Mouse (Mus musculus): ENCODE measurements around the gene Rab35.

Gene Rab35

GRCm38 (mm10) chr5:115650885-115651284 lies 19.2 kb downstream of the Rab35 start:
- DNase-seq, result no peak

GRCm38 (mm10) chr5:115651821-115652220 lies 20.1 kb downstream of the Rab35 start:
- DNase-seq, result no peak

- DNase-seq, result peak; percentile 99
Observed at GRCm38 (mm10) chr5:115652681-115653575, 21.2 kb downstream of the Rab35 start.

GRCm38 (mm10) chr5:115653776-115654175 lies 22.1 kb downstream of the Rab35 start:
- DNase-seq, result no peak

GRCm38 (mm10) chr5:115656677-115657076 lies 25.0 kb downstream of the Rab35 start:
- DNase-seq, result no peak

DNA sequence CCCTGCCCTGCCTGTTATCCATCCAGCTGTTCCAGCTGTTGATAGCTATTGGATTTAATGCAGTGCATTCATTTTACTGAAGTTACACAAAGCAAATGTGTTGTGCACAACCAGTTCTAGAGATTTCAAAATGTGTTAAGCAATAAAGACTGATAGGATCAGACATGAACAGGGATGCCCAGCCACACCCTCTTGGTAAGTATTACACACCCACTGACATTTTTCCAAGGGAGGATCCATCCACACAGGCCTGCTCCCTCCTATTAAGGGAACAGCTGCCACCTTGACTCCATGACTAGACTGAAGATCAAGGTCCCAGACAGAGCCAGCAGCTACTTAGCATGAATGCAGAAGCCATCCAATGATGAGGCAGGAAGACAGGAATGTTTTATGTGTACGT lies 25.5 kb downstream of the Rab35 start:
- no peak for DNase-seq

DNA sequence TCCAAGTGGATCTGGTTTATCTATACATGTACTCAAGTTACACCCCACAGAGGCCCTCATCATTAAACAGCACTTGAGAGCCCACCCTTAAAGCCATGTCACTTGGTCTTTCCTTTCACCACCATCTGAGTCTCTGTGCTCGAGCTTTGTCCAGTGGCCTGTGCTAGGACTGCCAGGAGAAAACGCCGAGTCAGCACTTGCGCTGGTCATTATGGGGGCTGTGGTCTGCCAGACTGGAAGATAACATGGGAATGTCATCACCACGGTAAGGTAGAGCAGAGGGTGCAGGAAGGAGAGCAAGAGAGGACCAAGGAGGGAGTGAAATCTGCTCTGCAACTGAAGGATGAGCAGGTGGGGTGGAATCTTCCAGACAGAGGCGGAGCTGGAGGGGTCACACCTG lies 26.6 kb downstream of the Rab35 start:
- DNase-seq, result no peak

DNA sequence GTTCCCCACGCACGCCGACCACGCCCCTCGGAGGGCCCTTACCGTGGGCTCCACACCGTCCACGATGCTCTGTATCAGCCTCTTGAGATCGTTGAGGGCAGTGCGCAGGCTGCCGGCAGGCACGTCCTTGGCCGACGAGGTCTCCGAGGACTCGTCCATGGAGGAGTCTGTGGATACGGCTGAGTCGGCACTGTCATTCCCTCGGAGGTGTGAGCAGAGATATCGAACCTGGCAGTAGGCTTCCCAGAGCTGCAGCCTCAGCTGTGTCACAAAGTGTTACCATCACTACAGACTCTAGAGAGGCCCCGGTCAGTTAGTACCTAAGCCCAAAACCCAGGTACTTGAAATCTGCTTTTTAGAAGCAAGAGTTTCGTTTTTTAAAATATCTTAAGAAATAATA lies 30.9 kb downstream of the Rab35 start:
- DNase-seq, result no peak

DNA sequence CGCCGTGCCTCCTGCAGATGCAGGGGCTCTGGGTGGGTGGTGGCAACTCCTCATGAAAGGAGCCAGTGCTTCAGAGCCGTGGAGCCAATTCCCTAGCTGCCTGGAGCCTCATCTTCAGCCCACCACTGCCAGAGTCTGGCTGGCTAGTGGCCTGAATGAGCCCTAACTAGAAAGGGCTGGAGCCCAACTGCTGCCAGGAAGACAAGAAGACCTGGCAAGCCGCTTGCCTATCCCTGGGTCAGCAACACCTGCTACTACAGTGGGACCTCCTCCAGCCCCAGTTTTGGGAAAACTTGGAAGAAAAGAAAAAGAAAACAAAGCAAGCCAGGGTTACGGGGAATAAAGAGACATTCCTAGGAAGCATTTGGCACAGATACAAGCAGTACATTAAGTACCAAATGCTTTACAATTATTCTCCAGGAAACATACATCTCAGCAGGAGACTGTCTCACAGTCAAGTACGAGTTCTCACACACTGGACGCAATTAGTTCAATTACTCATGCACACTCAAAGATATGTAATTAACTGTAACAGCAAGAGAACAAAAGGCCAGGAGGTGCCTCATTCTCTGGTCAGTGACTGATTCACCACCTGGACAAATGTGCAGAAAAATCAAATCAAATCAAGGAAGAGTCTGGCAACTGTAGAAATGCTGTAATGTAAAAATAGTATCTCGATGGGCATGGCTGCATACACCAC lies 34.8 kb downstream of the Rab35 start:
- DNase-seq, result no peak

DNA sequence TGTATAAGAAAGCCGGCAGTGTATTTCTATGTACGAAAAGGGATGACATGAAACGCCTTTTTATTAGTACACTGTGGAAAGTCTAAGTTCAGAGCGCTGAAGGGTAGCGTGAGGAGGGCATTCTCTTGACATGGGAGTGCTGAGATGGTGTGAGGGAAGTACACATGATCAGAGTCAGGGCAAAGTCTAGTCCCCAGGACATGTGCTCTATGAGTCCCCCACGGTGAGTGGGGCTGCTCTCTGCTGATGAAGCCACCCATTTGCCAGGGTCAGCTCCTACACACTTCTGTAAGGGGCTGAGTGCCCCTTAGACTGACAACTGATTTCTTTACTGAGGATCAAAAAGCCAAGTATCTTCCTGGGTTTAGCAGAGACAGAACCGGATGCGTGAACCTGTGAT lies 35.5 kb downstream of the Rab35 start:
- peak; percentile 58 for DNase-seq

GRCm38 (mm10) chr5:115667894-115668293 lies 36.2 kb downstream of the Rab35 start:
- DNase-seq, result no peak

DNA sequence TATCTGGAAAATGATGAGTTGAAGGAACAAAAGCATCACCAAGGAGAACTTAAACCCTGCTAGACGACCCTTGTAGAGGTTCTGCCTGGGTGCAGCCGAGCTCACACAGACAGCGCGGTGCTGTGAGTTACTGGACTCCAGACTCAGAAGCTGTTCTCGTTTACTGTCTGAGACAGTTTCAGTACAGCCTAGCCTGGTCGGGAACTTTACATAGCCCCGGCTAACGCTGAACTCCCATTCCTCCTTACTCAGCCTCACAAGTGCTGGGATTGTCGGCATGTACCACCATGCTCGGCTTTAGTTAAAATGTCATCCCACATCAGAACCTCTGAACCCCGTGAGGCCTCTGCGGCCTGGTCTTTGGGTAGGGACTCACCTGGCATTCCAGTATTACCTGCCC lies 37.3 kb downstream of the Rab35 start:
- DNase-seq, result no peak

DNA sequence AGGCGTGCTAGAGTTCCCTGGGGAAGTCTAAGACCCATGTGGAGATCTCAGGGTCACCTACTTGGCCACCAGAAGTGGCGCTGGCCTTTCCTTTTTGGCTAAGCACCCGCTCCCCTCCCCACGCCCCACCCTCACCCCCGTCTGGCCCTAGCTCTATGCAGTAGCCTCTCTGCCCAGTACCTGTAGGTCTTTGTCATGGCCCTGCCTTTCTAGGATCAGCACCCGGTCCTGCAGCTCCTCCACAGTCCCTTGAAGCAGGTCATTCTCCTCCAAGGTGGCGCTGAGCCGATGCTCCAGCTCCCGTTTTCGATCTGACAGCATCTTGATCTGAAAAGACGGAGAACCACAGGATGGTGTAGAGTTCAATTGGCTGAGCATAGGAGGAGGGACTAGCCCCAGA lies 38.3 kb downstream of the Rab35 start:
- no peak for DNase-seq

DNA sequence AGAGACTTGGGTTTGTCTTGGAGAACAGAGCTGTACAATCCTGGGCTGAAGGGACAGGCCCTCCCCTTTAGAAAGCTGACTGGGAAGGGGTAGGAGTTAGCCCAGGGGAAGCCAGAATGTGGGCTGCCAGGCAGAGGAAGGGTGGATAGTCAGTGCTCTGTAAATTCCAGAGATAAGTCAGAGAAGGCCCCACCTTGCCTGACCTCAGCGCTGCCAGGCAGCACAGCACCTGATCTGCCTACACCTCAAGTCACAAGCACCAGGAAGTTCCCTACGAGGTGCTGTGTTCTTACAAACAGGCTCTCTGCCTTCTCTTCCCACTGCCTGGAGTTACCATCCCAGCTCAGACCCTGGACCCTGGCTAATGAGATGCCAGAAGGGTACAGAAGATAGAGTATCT lies 38.7 kb downstream of the Rab35 start:
- no peak for DNase-seq

DNA sequence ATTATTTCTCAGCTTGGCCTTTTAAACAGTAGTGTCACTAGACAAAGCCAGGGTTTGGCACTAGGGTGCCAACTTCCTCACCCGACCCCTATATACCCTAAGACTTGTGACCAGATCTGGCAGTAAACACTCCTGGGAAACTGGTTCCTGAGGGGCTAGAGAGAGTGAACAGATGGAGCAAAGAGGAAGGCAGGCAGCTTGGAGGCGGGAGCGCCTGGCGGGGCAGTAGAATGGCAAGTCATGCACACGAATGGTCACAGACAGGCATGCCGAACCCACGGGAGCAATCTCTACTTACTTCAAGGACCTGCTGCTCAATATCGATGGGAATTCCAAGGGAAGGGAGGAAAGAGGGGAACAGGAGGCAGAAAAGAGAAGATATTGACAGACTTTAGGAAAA lies 40.1 kb downstream of the Rab35 start:
- no peak for DNase-seq

DNA sequence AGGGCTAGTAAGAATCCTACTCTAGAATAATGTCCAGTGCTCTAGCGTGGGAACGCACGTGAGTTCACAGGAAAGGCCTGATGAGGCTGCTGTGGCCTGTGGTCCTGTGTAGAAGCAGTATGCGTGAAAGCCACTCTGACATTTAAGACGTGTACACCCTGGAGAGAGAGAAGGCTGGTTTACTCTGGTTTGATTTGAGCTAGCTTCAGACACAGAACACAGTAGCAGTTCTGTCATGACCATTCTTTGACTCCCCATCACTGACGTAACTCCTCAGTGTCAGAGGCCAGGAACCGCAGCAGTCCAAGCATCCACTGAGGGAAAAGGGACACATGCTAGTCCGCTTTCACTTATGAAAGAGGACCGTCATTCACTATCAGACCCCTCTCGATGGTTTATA lies 53.4 kb downstream of the Rab35 start:
- DNase-seq, result no peak

- DNase-seq, result no peak
Observed at GRCm38 (mm10) chr5:115686716-115687115, 55.0 kb downstream of the Rab35 start.

- DNase-seq, result no peak
Observed at GRCm38 (mm10) chr5:115693271-115693670, 61.6 kb downstream of the Rab35 start.

DNA sequence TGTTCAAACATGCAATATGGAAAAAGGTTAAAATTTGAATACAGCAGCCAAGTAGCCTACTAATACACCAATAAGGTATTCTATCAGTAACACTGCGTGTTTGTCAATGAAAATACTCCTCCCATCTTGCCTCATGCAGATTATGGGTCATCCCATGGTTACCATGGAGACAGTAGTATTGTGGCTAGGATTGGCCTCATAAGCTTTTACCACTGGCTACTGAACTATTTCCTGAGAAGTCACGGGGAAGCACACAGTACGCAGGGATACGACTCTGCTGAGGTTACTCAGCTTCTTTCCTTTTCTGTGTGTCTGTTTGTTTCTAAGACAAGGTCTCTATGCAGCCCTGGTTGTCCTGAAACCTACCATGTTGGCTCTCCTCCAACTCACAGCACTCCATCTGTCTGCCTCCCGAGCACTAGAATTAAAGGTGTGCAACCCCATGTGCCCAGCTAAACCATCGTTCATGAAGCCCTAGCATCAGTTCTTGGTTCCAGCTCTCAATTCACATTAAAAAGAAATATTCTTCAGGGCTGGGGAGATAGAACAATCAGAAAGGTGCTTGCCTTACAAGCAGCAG lies 63.6 kb downstream of the Rab35 start:
- DNase-seq, result no peak

GRCm38 (mm10) chr5:115696811-115697210 lies 65.1 kb downstream of the Rab35 start:
- peak; percentile 22 for DNase-seq
